Mouse (Mus musculus) megakaryocyte, embryonic 14.5 days (primary cell): ENCODE results near the gene Rpl28.

Experiments used
- FLI1 ChIP-seq: IDR thresholded peaks from 2 replicates; pipeline ENCODE4 v1.6.1; 2012; ENCODE audit warnings: low read length, inconsistent platforms, mixed read lengths
- GATA1 ChIP-seq: IDR thresholded peaks from 3 replicates; pipeline ENCODE4 v1.6.1; 2012; ENCODE audit warnings: mixed read lengths, low read length, inconsistent platforms, borderline replicate concordance

DNA sequence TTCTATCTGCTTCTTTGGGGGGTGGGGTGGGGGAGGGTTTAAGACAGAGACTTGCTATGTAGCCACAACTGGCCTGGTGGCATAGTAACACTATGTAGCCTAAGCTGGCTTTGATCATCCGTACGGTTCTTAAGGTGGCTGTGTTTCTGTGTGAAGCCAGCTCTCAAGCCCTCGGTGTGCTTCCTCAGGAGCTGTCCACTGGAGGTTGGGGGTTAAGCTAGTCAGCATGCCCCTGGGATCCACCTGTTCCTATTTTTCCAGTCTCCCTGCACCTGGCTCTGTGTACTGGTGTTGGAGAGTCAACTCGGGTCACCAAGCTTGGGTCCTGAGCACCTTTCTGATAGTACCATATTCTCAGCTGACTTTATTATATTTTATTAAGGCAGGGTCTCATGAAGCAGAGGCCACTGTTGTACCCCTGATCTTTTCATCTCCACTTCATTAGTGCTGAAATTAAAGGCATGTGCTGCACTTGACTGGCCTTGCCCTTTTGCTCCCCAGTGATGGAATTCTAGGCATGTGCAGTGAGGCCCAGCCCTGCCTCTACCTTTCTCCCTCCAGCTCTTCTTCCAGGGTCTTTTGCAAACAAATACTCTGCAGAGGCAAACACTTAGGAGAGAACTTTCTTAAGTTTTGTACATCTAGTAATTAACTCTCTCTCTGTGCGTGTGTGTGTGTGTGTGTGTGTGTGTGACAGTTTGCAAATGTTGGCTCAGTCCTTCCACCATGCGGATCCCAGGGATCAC, 29.7 kb downstream of the Rpl28 start:
- TF ChIP-seq GATA1 = no peak
- TF ChIP-seq FLI1 = no peak
